Mouse (Mus musculus) right cerebral cortex, postnatal 14 days (tissue): ENCODE measurements around the gene Misp.
A peak's percentile ranks its signal among the peaks of the same experiment; 100 is the strongest.

Source experiments
- DNase-seq: peaks from one replicate; pipeline ENCODE4 v3.0.0; 2022

Gene Misp

GRCm38 (mm10) chr10:79820782-79821181, at the start of gene Misp:
Misp (plus strand) TSS chr10:79820989.
- no peak for DNase-seq

- DNase-seq: no peak
Observed at GRCm38 (mm10) chr10:79772320-79772719, 48.5 kb upstream of the Misp start.

GRCm38 (mm10) chr10:79773208-79773607, 47.6 kb upstream of the Misp start:
- no peak for DNase-seq

- DNase-seq: no peak
Observed at GRCm38 (mm10) chr10:79774486-79775279, 46.1 kb upstream of the Misp start.

- peak; percentile 6 for DNase-seq
Observed at GRCm38 (mm10) chr10:79777103-79777531, 43.7 kb upstream of the Misp start, which contains the start of gene Fstl3. Fstl3 (plus strand) TSS chr10:79777272.

- DNase-seq: no peak
Observed at GRCm38 (mm10) chr10:79778006-79778405, 42.8 kb upstream of the Misp start.

GRCm38 (mm10) chr10:79779193-79779592, 41.6 kb upstream of the Misp start:
- DNase-seq: no peak

GRCm38 (mm10) chr10:79779784-79780663, 40.8 kb upstream of the Misp start:
- DNase-seq: peak; percentile 94

- DNase-seq: no peak
Observed at GRCm38 (mm10) chr10:79780664-79781015, 40.1 kb upstream of the Misp start.

GRCm38 (mm10) chr10:79781139-79781538, 39.6 kb upstream of the Misp start:
- no peak for DNase-seq

- no peak for DNase-seq
Observed at GRCm38 (mm10) chr10:79781956-79782355, 38.8 kb upstream of the Misp start.

- DNase-seq: no peak
Observed at GRCm38 (mm10) chr10:79783050-79783449, 37.7 kb upstream of the Misp start.

- DNase-seq: no peak
Observed at GRCm38 (mm10) chr10:79783920-79784800, 36.6 kb upstream of the Misp start.

GRCm38 (mm10) chr10:79788386-79789158, 32.2 kb upstream of the Misp start:
- peak; percentile 74 for DNase-seq

GRCm38 (mm10) chr10:79789581-79789980, 31.2 kb upstream of the Misp start:
- DNase-seq: no peak

GRCm38 (mm10) chr10:79790861-79791260, 29.9 kb upstream of the Misp start, which contains the start of gene Prss57:
Prss57 (minus strand) TSS chr10:79790961.
- no peak for DNase-seq

- no peak for DNase-seq
Observed at GRCm38 (mm10) chr10:79792339-79793040, 28.3 kb upstream of the Misp start.

- peak; percentile 90 for DNase-seq
Observed at GRCm38 (mm10) chr10:79793051-79793737, 27.6 kb upstream of the Misp start, which contains the start of gene Palm. Palm (plus strand) TSS chr10:79793572.

- DNase-seq: no peak
Observed at GRCm38 (mm10) chr10:79793738-79794490, 26.9 kb upstream of the Misp start.

GRCm38 (mm10) chr10:79794491-79794931, 26.3 kb upstream of the Misp start:
- DNase-seq: no peak
